Mouse (Mus musculus): ENCODE data around the gene P2rx1. TPM values are rescaled to one million over a fixed set of nuclear protein-coding genes. Genes with fewer than 3 reads are reported as not detected.

The P2rx1 gene
- polyA plus RNA-seq (2014; fragmentation: Illumina TruSeq; extraction: RNeasy Lipid Tissue Mini Kit (QIAGEN cat#74804); ENCODE audit: insufficient read depth, low read depth, low replicate concordance): 2.5 TPM

GRCm38 (mm10) chr11:72998771-72999170 is at the start of gene P2rx1:
P2rx1 (plus strand) TSS chr11:72999103.

GRCm38 (mm10) chr11:72961072-72961980 is 37.6 kb upstream of the P2rx1 start, which contains the start of gene Atp2a3:
Atp2a3 (plus strand) TSS chr11:72961169.

GRCm38 (mm10) chr11:73018471-73019146 is 19.7 kb downstream of the P2rx1 start, which contains the start of gene Camkk1:
Camkk1 (plus strand) TSS chr11:73019008.

GRCm38 (mm10) chr11:73047542-73047996 is 48.7 kb downstream of the P2rx1 start, which contains the start of gene Ncbp3:
Ncbp3 (plus strand) TSS chr11:73047783.

Other genes starting within 250 kb of the P2rx1 start
- gene Cyb5d2, start 203.0 kb upstream of the P2rx1 start, polyA plus RNA-seq (2014; fragmentation: Illumina TruSeq; extraction: RNeasy Lipid Tissue Mini Kit (QIAGEN cat#74804); ENCODE audit: insufficient read depth, low read depth, low replicate concordance): 5.6 TPM
- 10.7 TPM for gene Zzef1, start 202.9 kb upstream of the P2rx1 start, polyA plus RNA-seq (2014; fragmentation: Illumina TruSeq; extraction: RNeasy Lipid Tissue Mini Kit (QIAGEN cat#74804); ENCODE audit: insufficient read depth, low read depth, low replicate concordance)
- 58.2 TPM for gene Atp2a3, start 37.9 kb upstream of the P2rx1 start, polyA plus RNA-seq (2014; fragmentation: Illumina TruSeq; extraction: RNeasy Lipid Tissue Mini Kit (QIAGEN cat#74804); ENCODE audit: insufficient read depth, low read depth, low replicate concordance)
- 4.1 TPM for gene Camkk1, start 19.9 kb downstream of the P2rx1 start, polyA plus RNA-seq (2014; fragmentation: Illumina TruSeq; extraction: RNeasy Lipid Tissue Mini Kit (QIAGEN cat#74804); ENCODE audit: insufficient read depth, low read depth, low replicate concordance)
- 3.0 TPM for gene Ncbp3, start 48.7 kb downstream of the P2rx1 start, polyA plus RNA-seq (2014; fragmentation: Illumina TruSeq; extraction: RNeasy Lipid Tissue Mini Kit (QIAGEN cat#74804); ENCODE audit: insufficient read depth, low read depth, low replicate concordance)
- gene Itgae, start 91.5 kb downstream of the P2rx1 start, polyA plus RNA-seq (2014; fragmentation: Illumina TruSeq; extraction: RNeasy Lipid Tissue Mini Kit (QIAGEN cat#74804); ENCODE audit: insufficient read depth, low read depth, low replicate concordance): 1.3 TPM
- 0.49 TPM for gene Haspin, start 139.2 kb downstream of the P2rx1 start, polyA plus RNA-seq (2014; fragmentation: Illumina TruSeq; extraction: RNeasy Lipid Tissue Mini Kit (QIAGEN cat#74804); ENCODE audit: insufficient read depth, low read depth, low replicate concordance)
- gene P2rx5, start 161.3 kb downstream of the P2rx1 start, polyA plus RNA-seq (2014; fragmentation: Illumina TruSeq; extraction: RNeasy Lipid Tissue Mini Kit (QIAGEN cat#74804); ENCODE audit: insufficient read depth, low read depth, low replicate concordance): 3.9 TPM
- gene Emc6, start 177.9 kb downstream of the P2rx1 start, polyA plus RNA-seq (2014; fragmentation: Illumina TruSeq; extraction: RNeasy Lipid Tissue Mini Kit (QIAGEN cat#74804); ENCODE audit: insufficient read depth, low read depth, low replicate concordance): 70.2 TPM
- 108 TPM for gene Tax1bp3, start 178.0 kb downstream of the P2rx1 start, polyA plus RNA-seq (2014; fragmentation: Illumina TruSeq; extraction: RNeasy Lipid Tissue Mini Kit (QIAGEN cat#74804); ENCODE audit: insufficient read depth, low read depth, low replicate concordance)
- gene Ctns, start 199.9 kb downstream of the P2rx1 start, polyA plus RNA-seq (2014; fragmentation: Illumina TruSeq; extraction: RNeasy Lipid Tissue Mini Kit (QIAGEN cat#74804); ENCODE audit: insufficient read depth, low read depth, low replicate concordance): 7.2 TPM
- 2.0 TPM for gene Shpk, start 200.4 kb downstream of the P2rx1 start, polyA plus RNA-seq (2014; fragmentation: Illumina TruSeq; extraction: RNeasy Lipid Tissue Mini Kit (QIAGEN cat#74804); ENCODE audit: insufficient read depth, low read depth, low replicate concordance)
- gene Trpv1, start 235.2 kb downstream of the P2rx1 start, polyA plus RNA-seq (2014; fragmentation: Illumina TruSeq; extraction: RNeasy Lipid Tissue Mini Kit (QIAGEN cat#74804); ENCODE audit: insufficient read depth, low read depth, low replicate concordance): 0.17 TPM

Data from lung, adult 10 weeks (tissue).